17 mouse cellular contexts compared by ENCODE assay signal in genomic region chr6:31043919-31044318, GRCm38 (mm10).
"Had no signal": no experiment of that assay in that cellular context is flagged by ENCODE, and none has a peak within 500 bp of the region (broad histone marks: within the 10 kb centered on the region; RNA-seq: fewer than 3 reads in every experiment).

No protein-coding gene starts in this region.

- H3K4me3 ChIP-seq: midbrain, embryonic 10.5 days; midbrain, embryonic 13.5 days; myocyte; neural tube, embryonic 13.5 days; neural tube, embryonic 15.5 days; stomach, embryonic 15.5 days had no signal

- H3K4me2 ChIP-seq: lung, embryonic 14.5 days; midbrain, embryonic 13.5 days; neural tube, embryonic 13.5 days; neural tube, embryonic 15.5 days; stomach, embryonic 15.5 days had no signal

- H3K36me3 ChIP-seq: midbrain, embryonic 10.5 days; midbrain, embryonic 13.5 days; neural tube, embryonic 13.5 days; neural tube, embryonic 15.5 days; stomach, embryonic 15.5 days had no signal

- H3K9ac ChIP-seq: lung, embryonic 14.5 days; midbrain, embryonic 13.5 days; neural tube, embryonic 13.5 days; neural tube, embryonic 15.5 days; stomach, embryonic 15.5 days had no signal

- H3K27ac ChIP-seq: midbrain, embryonic 10.5 days; midbrain, embryonic 13.5 days; neural tube, embryonic 13.5 days; neural tube, embryonic 15.5 days; stomach, embryonic 15.5 days; stomach, postnatal 0 days had no signal

- H3K4me1 ChIP-seq: midbrain, embryonic 10.5 days; midbrain, embryonic 13.5 days; neural tube, embryonic 13.5 days; neural tube, embryonic 15.5 days had no signal

- DNase-seq: lung, adult 18-20 months; lung, embryonic 14.5 days; lung, postnatal 10 days; lung, postnatal 4 days; retina, postnatal 1 day; right cerebral cortex, postnatal 14 days; thymus, adult 2 months; thymus, postnatal 25 days; thymus, postnatal 4 days had no signal

- H3K9me3 ChIP-seq: midbrain, embryonic 10.5 days; midbrain, embryonic 13.5 days; neural tube, embryonic 13.5 days; neural tube, embryonic 15.5 days; stomach, embryonic 15.5 days had no signal

- H3K27me3 ChIP-seq: midbrain, embryonic 13.5 days; neural tube, embryonic 13.5 days; neural tube, embryonic 15.5 days; stomach, embryonic 15.5 days had no signal

- ATAC-seq: midbrain, embryonic 13.5 days; midbrain, embryonic 16.5 days had no signal
